Mouse (Mus musculus) embryo, embryonic 9.5 days (tissue): ENCODE measurements around the gene Padi4.
A peak's percentile ranks its signal among the peaks of the same experiment; 100 is the strongest.

ENCODE experiments used
- DNase-seq: peaks from one replicate; pipeline ENCODE4 v3.0.0-alpha.2; 2017; ENCODE audit errors: extremely low spot score

Padi4 gene

GRCm38 (mm10) chr4:140702611-140703327 is 71.3 kb downstream of the Padi4 start:
- DNase-seq = peak; percentile 85

- DNase-seq = peak; percentile 50
Measured at GRCm38 (mm10) chr4:140701716-140702561, 72.1 kb downstream of the Padi4 start.

GRCm38 (mm10) chr4:140701049-140701715 is 72.9 kb downstream of the Padi4 start:
- DNase-seq = peak; percentile 87

- peak; percentile 44 for DNase-seq
Measured at GRCm38 (mm10) chr4:140700269-140701018, 73.6 kb downstream of the Padi4 start, which contains the start of gene Rcc2. TSS of gene Rcc2 (plus strand) at chr4:140700541.

GRCm38 (mm10) chr4:140699441-140700127 is 74.5 kb downstream of the Padi4 start:
- peak; percentile 52 for DNase-seq
